Mouse (Mus musculus): ENCODE data around the gene Rangrf.

GRCm38 (mm10) chr11:68942731-68943130, 32.3 kb downstream of the Rangrf start:
- no peak for TF ChIP-seq POLR2A (IDR thresholded peaks at IDR 0.05; ENCODE audit: insufficient read depth, low read depth, low read length)
- no peak for TF ChIP-seq CTCF (IDR thresholded peaks at IDR 0.05)
- 0 out of 2 replicates have a peak, but pooled peaks have one; percentile 17 for TF ChIP-seq EP300 (IDR thresholded peaks at IDR 0.05; ENCODE audit: insufficient read depth, low read depth, low read length)
